Mouse (Mus musculus) ES-E14 (cell line): Measurements from ENCODE around the gene Tm4sf20. TPM values are rescaled to one million over a fixed set of nuclear protein-coding genes. Genes with fewer than 3 reads are reported as not detected.

Source experiments
- DNase-seq: peaks from one replicate; pipeline ENCODE4 v3.0.0-alpha.2; 2013; ENCODE audit warnings: low read depth, low spot score
- H3K27ac ChIP-seq: 2 replicates; pipeline ENCODE4 v1.5.1; 2012; ENCODE audit warnings: low read depth, mild to moderate bottlenecking, low read length, moderate library complexity, mixed read lengths; ENCODE audit not compliant: poor library complexity, insufficient read depth, severe bottlenecking
- H3K36me3 ChIP-seq: 2 replicates; pipeline ENCODE4 v1.6.1; 2012; ENCODE audit warnings: mild to moderate bottlenecking, low read length, moderate library complexity, mixed read lengths; ENCODE audit not compliant: control insufficient read depth, poor library complexity, insufficient read depth, severe bottlenecking
- H3K4me1 ChIP-seq, 2 experiments: fragments of 150-350 bp in 1 of 2; sonication (generic) in 1 of 2; 2 replicates each; pipeline ENCODE4 v1.6.1; 2012; ENCODE audit warnings: low read length in 2 of 2, mild to moderate bottlenecking in 1 of 2, mixed read lengths in 1 of 2; ENCODE audit not compliant: control insufficient read depth in 2 of 2, insufficient read depth in 2 of 2, poor library complexity in 1 of 2
- H3K4me3 ChIP-seq, 2 experiments: fragments of 150-350 bp in 1 of 2; sonication (generic) in 1 of 2; 2 replicates each; pipeline ENCODE4 v1.5.1; 2012; ENCODE audit warnings: low read length in 2 of 2, low read depth in 1 of 2, mild to moderate bottlenecking in 1 of 2, mixed read lengths in 1 of 2; ENCODE audit not compliant: insufficient read depth in 1 of 2, poor library complexity in 1 of 2, severe bottlenecking in 1 of 2
- H3K9ac ChIP-seq: 2 replicates; pipeline ENCODE4 v1.6.1; 2012; ENCODE audit warnings: low read depth, mild to moderate bottlenecking, low read length, mixed read lengths; ENCODE audit not compliant: poor library complexity, insufficient read depth, severe bottlenecking
- H3K9me3 ChIP-seq: fragments of 150-350 bp; sonication (generic); 2 replicates; pipeline ENCODE4 v1.6.1; 2012; ENCODE audit warnings: low read depth, mild to moderate bottlenecking, low read length; ENCODE audit not compliant: control insufficient read depth, insufficient read depth
- CHD2 ChIP-seq: IDR thresholded peaks from 2 replicates; pipeline ENCODE4 v1.6.1; 2014; ENCODE audit warnings: mild to moderate bottlenecking, low read depth, low read length, inconsistent platforms
- HCFC1 ChIP-seq: IDR thresholded peaks from 2 replicates; pipeline ENCODE4 v1.6.1; 2012; ENCODE audit warnings: low read length, inconsistent platforms, borderline replicate concordance; ENCODE audit not compliant: insufficient read depth
- MAFK ChIP-seq: IDR thresholded peaks from 2 replicates; pipeline ENCODE4 v1.6.1; 2014; ENCODE audit warnings: mild to moderate bottlenecking, low read depth, low read length, inconsistent platforms; ENCODE audit not compliant: insufficient read depth
- ZC3H11A ChIP-seq: IDR thresholded peaks from 2 replicates; pipeline ENCODE4 v1.6.1; 2012; ENCODE audit warnings: low read depth, mild to moderate bottlenecking, inconsistent platforms, low read length, borderline replicate concordance
- ZNF384 ChIP-seq: IDR thresholded peaks from 2 replicates; pipeline ENCODE4 v1.6.1; 2012; ENCODE audit warnings: low read depth, low read length, inconsistent platforms
- in situ Hi-C, 2 experiments: fragments of 600-800 bp; cut with MboI; formaldehyde crosslinking; loops; one replicate each; pipeline ENCODE4 v1.15.1; 2025; ENCODE audit warnings: low sequenced_read_pairs in 2 of 2, inconsistent platforms in 1 of 2; ENCODE audit not compliant: unreplicated experiment in 2 of 2
- total RNA-seq: library from RNA; depleted of rRNA; stranded (reverse); fragments of 300-350 nt; gene quantifications from 2 replicates; pipeline ENCODE4 v1.2.3, GENCODE M21; 2012

The Tm4sf20 gene
- total RNA-seq, 1 experiment: not detected

GRCm38 (mm10) chr1:82795702-82796443, 27.6 kb upstream of the Tm4sf20 start:
- Histone ChIP-seq H3K9me3 (no peaks in the 10 kb centered on the region), H3K4me3 (no peak overlapping the region), H3K9ac (no peak overlapping the region), H3K27ac (no peak overlapping the region), H3K36me3 (no peaks in the 10 kb centered on the region), H3K4me1 (no peaks in the 10 kb centered on the region)
- no peak for DNase-seq
- in situ Hi-C loops: no loop called here
- TF ChIP-seq CHD2 (no peak), ZC3H11A (no peak), ZNF384 (no peak), MAFK (no peak), HCFC1 (no peak)

GRCm38 (mm10) chr1:82795211-82795610, 26.9 kb upstream of the Tm4sf20 start:
- Histone ChIP-seq H3K27ac (no peak overlapping the region), H3K9ac (no peak overlapping the region), H3K4me3 (no peak overlapping the region), H3K4me1 (no peaks in the 10 kb centered on the region), H3K36me3 (no peaks in the 10 kb centered on the region), H3K9me3 (no peaks in the 10 kb centered on the region)
- DNase-seq: no peak
- TF ChIP-seq HCFC1: no peak
- no peak for TF ChIP-seq CHD2
- no peak for TF ChIP-seq MAFK
- TF ChIP-seq ZC3H11A: no peak
- TF ChIP-seq ZNF384: no peak
- in situ Hi-C loops: no loop called here

GRCm38 (mm10) chr1:82793986-82794385, 25.7 kb upstream of the Tm4sf20 start:
- H3K27ac ChIP-seq: no peak overlapping the region
- no peak overlapping the region for H3K9ac ChIP-seq
- H3K4me1 ChIP-seq: no peaks in the 10 kb centered on the region
- no peak for TF ChIP-seq ZNF384
- TF ChIP-seq ZC3H11A: no peak
- TF ChIP-seq HCFC1: no peak
- no peak for TF ChIP-seq CHD2
- no peak for TF ChIP-seq MAFK
- no peaks in the 10 kb centered on the region for H3K9me3 ChIP-seq
- in situ Hi-C loops: no loop called here
- H3K36me3 ChIP-seq: no peaks in the 10 kb centered on the region
- no peak overlapping the region for H3K4me3 ChIP-seq
- DNase-seq: no peak

GRCm38 (mm10) chr1:82793110-82793509, 24.8 kb upstream of the Tm4sf20 start:
- H3K4me1 ChIP-seq: no peaks in the 10 kb centered on the region
- H3K27ac ChIP-seq: no peak overlapping the region
- no peak overlapping the region for H3K9ac ChIP-seq
- TF ChIP-seq CHD2 (no peak), MAFK (no peak), ZNF384 (no peak), ZC3H11A (no peak), HCFC1 (no peak)
- H3K9me3 ChIP-seq: no peaks in the 10 kb centered on the region
- no peak overlapping the region for H3K4me3 ChIP-seq
- in situ Hi-C loops: no loop called here
- no peak for DNase-seq
- H3K36me3 ChIP-seq: no peaks in the 10 kb centered on the region

- Histone ChIP-seq H3K27ac (no peak overlapping the region), H3K9me3 (no peaks in the 10 kb centered on the region), H3K36me3 (no peaks in the 10 kb centered on the region), H3K4me3 (no peak overlapping the region), H3K9ac (no peak overlapping the region), H3K4me1 (no peaks in the 10 kb centered on the region)
- TF ChIP-seq ZNF384 (no peak), MAFK (peak; percentile 55; the same call in 1 of the 2 replicates)
- in situ Hi-C loops: no loop called here
- DNase-seq: no peak
Observed at GRCm38 (mm10) chr1:82792238-82792637, 24.0 kb upstream of the Tm4sf20 start.
